Mouse (Mus musculus) thymus, adult 2 months (tissue): ENCODE results near the gene Napsa. TPM values are rescaled to one million over a fixed set of nuclear protein-coding genes. Genes with fewer than 3 reads are reported as not detected.

ENCODE experiments used
- DNase-seq: peaks from one replicate; pipeline ENCODE4 v3.0.0; 2021
- H3K27ac ChIP-seq: fragments of 200-500 bp; 2 replicates; pipeline ENCODE4 v1.5.1; 2012; ENCODE audit warnings: low read length, control low read depth; ENCODE audit not compliant: control insufficient read depth, insufficient read depth
- H3K27me3 ChIP-seq: fragments of 200-500 bp; 2 replicates; pipeline ENCODE4 v1.6.1; 2012; ENCODE audit warnings: mild to moderate bottlenecking, low read length, moderate library complexity, mixed read lengths; ENCODE audit not compliant: control insufficient read depth, insufficient read depth
- H3K36me3 ChIP-seq: fragments of 200-500 bp; 2 replicates; pipeline ENCODE4 v1.6.1; 2012; ENCODE audit warnings: mild to moderate bottlenecking, low read length, moderate library complexity; ENCODE audit not compliant: control insufficient read depth, insufficient read depth
- H3K4me1 ChIP-seq: fragments of 200-500 bp; replicated peaks from 2 replicates; pipeline ENCODE4 v1.6.1; 2012; ENCODE audit warnings: low read length; ENCODE audit not compliant: control insufficient read depth, insufficient read depth
- H3K4me3 ChIP-seq: fragments of 200-500 bp; 2 replicates; pipeline ENCODE4 v1.5.1; 2012; ENCODE audit warnings: mild to moderate bottlenecking, low read length, control low read depth, moderate library complexity; ENCODE audit not compliant: control insufficient read depth, insufficient read depth
- CTCF ChIP-seq: fragments of 200-500 bp; IDR thresholded peaks from 2 replicates; pipeline ENCODE4 v1.5.1; 2012; ENCODE audit warnings: mild to moderate bottlenecking, control low read depth, low read length, moderate library complexity, borderline replicate concordance; ENCODE audit not compliant: control insufficient read depth, poor library complexity, insufficient read depth; ENCODE audit errors: extremely low read depth
- POLR2A ChIP-seq: fragments of 200-500 bp; IDR thresholded peaks from 2 replicates; pipeline ENCODE4 v1.6.1; 2012; ENCODE audit warnings: mild to moderate bottlenecking, low read length, control low read depth, moderate library complexity; ENCODE audit not compliant: control insufficient read depth, poor library complexity, insufficient read depth; ENCODE audit errors: extremely low read depth
- WGBS: fragments of 180-500 bp; shearing (Covaris S2); methylation state at CpG from one replicate; pipeline ENCODE4 v1.1.7; 2018; 5-methylcytosine and 5-hydroxymethylcytosine counted together
- polyA plus RNA-seq: library from polyadenylated mRNA; depleted of rRNA; stranded (reverse); fragments of >200 nt; gene quantifications from 2 replicates; pipeline ENCODE4 v1.2.3, GENCODE M21; 2012

The Napsa gene
- polyA plus RNA-seq, 1 experiment, result 32.0 TPM

DNA sequence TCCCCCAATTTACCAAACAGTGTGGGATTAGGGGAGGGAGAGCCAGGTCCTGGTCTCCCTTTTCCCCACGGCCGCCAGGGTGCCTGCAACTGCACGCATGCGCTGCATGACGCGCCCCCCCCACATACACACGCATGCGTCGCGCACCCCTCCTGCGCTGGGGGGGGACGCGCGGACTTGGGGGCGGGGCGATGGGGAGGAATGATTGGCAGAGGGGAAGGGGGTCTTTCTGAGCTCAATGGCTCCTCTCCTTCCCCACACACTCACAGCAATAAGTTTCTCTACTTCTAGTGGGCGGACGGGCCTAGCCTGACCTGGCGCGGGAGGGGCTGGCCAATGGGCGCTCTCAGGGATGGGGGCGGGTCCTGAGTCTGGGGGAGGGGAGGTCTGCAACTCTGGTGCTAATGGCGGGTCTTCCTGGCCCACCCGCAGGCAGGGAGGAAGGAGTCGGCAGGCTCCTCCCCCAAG, 32.0 kb downstream of the Napsa start:
- no peak for TF ChIP-seq CTCF
- no peak for TF ChIP-seq POLR2A
- Histone ChIP-seq H3K4me1 (no peaks in the 10 kb centered on the region), H3K27ac (no peak overlapping the region), H3K4me3 (no peak overlapping the region), H3K36me3 (no peaks in the 10 kb centered on the region), H3K27me3 (peaks cover 6% of the 10 kb centered on the region; the same call in 1 of the 2 replicates)
- WGBS, result 9% methylated on average over 25 of the region's 25 CpGs
- no peak for DNase-seq

DNA sequence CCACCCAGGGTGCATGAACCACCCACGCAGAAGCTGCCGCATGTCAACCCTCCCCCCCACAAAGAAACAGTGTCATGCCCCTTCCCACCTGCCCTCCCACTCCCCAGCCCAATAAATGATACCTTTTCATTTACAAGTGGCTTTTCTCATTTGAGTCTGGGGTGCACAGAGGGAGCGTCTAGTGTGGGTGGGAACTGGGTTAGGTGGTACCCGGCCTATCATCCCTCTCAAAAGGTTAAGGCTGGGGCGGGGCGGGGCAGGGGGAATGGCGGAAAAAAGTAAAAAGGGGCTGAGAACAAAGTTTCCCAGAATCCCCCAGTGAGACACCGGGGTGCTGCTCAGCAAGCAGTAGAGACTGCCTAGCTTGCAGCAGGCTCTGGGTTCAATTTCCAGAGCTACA, 32.4 kb downstream of the Napsa start:
- WGBS, result 10% methylated on average over 8 of the region's 8 CpGs
- TF ChIP-seq POLR2A, result no peak
- TF ChIP-seq CTCF, result no peak
- H3K27ac ChIP-seq, result no peak overlapping the region
- no peak overlapping the region for H3K4me3 ChIP-seq
- no peaks in the 10 kb centered on the region for H3K36me3 ChIP-seq
- no peak for DNase-seq
- H3K4me1 ChIP-seq, result no peaks in the 10 kb centered on the region
- H3K27me3 ChIP-seq, result peaks cover 6% of the 10 kb centered on the region; the same call in 1 of the 2 replicates

DNA sequence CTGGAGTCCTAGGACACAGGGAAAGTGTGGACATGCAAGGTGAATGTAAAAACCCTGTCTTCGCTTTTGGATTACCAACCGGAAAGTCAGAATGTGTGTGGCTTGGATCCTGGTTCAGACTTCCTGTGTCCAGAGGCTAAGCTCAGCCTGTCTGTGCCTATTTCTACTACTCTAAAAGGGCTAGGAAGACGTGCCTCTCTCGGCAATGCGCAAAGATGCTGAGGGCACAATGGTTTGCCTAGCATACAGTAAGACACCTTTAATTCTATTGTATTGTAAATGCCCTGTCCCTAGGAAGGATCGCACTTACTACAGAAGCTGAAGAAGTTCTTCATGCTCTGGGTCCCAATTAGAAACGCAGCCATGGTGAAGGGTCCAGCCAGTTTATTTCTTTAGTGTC, 33.3 kb downstream of the Napsa start:
- peaks cover 6% of the 10 kb centered on the region; the same call in 1 of the 2 replicates for H3K27me3 ChIP-seq
- H3K27ac ChIP-seq, result no peak overlapping the region
- WGBS, result 43% methylated on average over 7 of the region's 7 CpGs
- no peak for DNase-seq
- TF ChIP-seq POLR2A (no peak), CTCF (no peak)
- H3K4me1 ChIP-seq, result no peaks in the 10 kb centered on the region
- no peaks in the 10 kb centered on the region for H3K36me3 ChIP-seq
- H3K4me3 ChIP-seq, result no peak overlapping the region

DNA sequence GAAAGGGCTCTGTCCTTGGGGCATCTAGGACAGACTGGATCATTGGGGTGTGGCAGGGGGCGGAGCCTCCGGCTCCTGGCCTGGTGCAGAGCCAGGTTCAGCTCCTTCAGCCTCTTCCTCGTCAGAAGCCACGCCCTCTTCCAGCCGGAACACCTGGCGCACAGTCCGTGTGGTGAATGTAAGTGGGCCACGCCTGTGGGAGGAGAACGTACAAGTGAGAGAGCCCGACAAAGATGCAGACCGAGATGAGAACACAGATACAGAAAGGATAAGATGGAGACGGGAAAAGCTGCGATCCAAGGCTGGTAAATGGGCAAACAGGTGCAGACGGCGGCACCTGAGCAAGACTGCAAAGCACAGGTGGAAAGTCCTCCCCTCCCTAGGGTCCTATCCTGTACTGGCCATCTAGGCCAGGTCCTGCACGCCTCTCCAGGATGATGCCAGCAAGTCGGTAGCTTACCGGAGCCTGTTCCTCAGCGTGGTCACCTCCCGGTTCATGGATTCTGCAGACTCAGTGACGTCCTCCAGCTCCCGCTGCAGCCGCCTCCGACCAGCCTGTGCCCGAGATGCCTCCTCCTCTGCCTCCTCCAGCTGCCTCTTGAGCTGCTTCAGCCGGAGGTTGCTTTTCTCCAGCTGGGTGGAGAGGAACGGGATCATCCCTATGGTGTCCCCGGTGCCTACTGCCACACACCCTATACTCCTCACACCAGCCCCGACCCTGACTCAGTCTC, 34.2 kb downstream of the Napsa start:
- Histone ChIP-seq H3K27me3 (peaks cover 6% of the 10 kb centered on the region; the same call in 1 of the 2 replicates), H3K36me3 (no peaks in the 10 kb centered on the region)
- no peak for DNase-seq

DNA sequence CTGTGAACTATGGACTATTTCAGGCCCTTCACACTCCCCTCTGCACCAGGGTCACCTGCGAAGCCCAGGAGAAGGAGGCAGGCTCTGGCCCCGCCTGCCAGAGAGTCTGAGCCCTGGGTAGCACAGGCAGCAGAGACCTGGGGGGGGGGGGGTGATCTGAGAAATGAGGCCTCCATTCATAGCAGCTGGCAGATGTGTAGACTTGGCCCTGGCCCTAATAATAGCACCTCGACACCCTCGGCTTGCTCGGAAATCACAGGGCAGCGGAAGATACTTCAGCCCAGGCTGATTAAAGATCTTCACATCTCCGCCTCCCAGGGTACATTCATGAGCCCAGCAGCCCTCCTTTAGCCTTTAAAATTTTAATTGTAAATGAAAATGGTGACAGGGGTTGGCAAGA, 40.0 kb downstream of the Napsa start:
- H3K4me3 ChIP-seq, result no peak overlapping the region
- WGBS, result 77% methylated on average over 7 of the region's 7 CpGs
- no peak for DNase-seq
- no peak overlapping the region for H3K27ac ChIP-seq
- no peaks in the 10 kb centered on the region for H3K36me3 ChIP-seq
- H3K27me3 ChIP-seq, result peaks cover 2% of the 10 kb centered on the region; the same call in 1 of the 2 replicates
- no peak for TF ChIP-seq POLR2A
- TF ChIP-seq CTCF, result no peak
- no peaks in the 10 kb centered on the region for H3K4me1 ChIP-seq

More for the DNA sequence above, 34.2 kb downstream of the Napsa start:
- WGBS, result 12% methylated on average over 29 of the region's 29 CpGs
- TF ChIP-seq POLR2A, result no peak
- TF ChIP-seq CTCF, result no peak
- no peaks in the 10 kb centered on the region for H3K4me1 ChIP-seq
- H3K4me3 ChIP-seq, result no peak overlapping the region
- H3K27ac ChIP-seq, result no peak overlapping the region

DNA sequence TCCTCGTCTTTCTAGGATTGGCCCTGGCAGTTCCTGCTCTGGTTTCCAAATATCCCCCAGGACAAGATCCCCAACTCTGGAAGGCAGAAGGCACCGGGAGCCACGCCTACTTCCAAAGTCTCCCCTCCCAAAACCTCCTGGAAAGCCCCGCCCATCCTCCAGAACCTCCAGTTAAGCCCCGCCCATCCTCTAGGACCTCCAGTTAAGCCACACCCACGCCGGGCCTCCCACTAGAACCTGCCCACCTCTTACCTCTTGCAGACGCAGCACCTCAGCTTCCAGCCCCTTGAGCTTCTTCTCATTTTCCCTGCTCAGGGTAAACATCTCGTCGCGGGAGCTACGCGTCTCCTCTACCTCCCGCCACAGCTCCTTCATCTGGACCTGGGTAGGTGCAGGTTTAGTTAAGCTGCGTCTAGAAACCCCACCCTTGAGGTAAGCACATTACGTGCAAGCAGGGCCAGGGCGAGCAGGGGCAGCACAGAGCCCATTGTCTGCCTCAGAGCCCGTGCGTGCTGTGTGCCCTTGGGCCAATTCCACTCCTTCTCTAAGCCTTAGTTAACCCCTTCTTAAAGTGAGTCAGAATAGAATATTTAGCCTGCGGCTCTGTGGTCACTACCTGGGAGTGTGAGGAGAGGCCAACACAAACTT, 42.0 kb downstream of the Napsa start:
- Histone ChIP-seq H3K27ac (no peak overlapping the region), H3K36me3 (no peaks in the 10 kb centered on the region), H3K27me3 (peaks cover 2% of the 10 kb centered on the region; the same call in 1 of the 2 replicates), H3K4me1 (no peaks in the 10 kb centered on the region), H3K4me3 (no peak overlapping the region)
- TF ChIP-seq POLR2A (no peak), CTCF (no peak)
- no peak for DNase-seq
- WGBS, result 21% methylated on average over 20 of the region's 20 CpGs
